Mouse (Mus musculus): ENCODE measurements around the gene Smpd3.

The Smpd3 gene

GRCm38 (mm10) chr8:106337852-106338521, at the start of gene Smpd3:
Gene Smpd3, minus strand, starts transcription at chr8:106337988.
- in situ Hi-C loops (cut with MboI; ENCODE audit: unreplicated experiment in 2 of 2): no loop called here

GRCm38 (mm10) chr8:106381026-106381425, 43.2 kb upstream of the Smpd3 start:
- in situ Hi-C loops (cut with MboI; ENCODE audit: unreplicated experiment in 2 of 2): loop anchor here in 1 of 2 experiments (25.0 kb wide), 1 partner anchor 419 kb away; the partner anchor contains the start of gene Slc12a4

- in situ Hi-C loops (cut with MboI; ENCODE audit: unreplicated experiment in 2 of 2): loop anchor here in 1 of 2 experiments (25.0 kb wide), 1 partner anchor 417 kb away; the partner anchor contains the start of gene Slc12a4
Measured at GRCm38 (mm10) chr8:106379357-106379756, 41.6 kb upstream of the Smpd3 start.

- in situ Hi-C loops (cut with MboI; ENCODE audit: unreplicated experiment in 2 of 2): loop anchor here in 1 of 2 experiments (25.0 kb wide), 1 partner anchor 416 kb away; the partner anchor contains the start of gene Slc12a4
Measured at GRCm38 (mm10) chr8:106378501-106379048, 40.8 kb upstream of the Smpd3 start.

GRCm38 (mm10) chr8:106376862-106377261, 39.1 kb upstream of the Smpd3 start:
- in situ Hi-C loops (cut with MboI; ENCODE audit: unreplicated experiment in 2 of 2): loop anchor here in 1 of 2 experiments (25.0 kb wide), 1 partner anchor 415 kb away; the partner anchor contains the start of gene Slc12a4

- in situ Hi-C loops (cut with MboI; ENCODE audit: unreplicated experiment in 2 of 2): loop anchor here in 1 of 2 experiments (25.0 kb wide), 1 partner anchor 414 kb away; the partner anchor contains the start of gene Slc12a4
Measured at GRCm38 (mm10) chr8:106375957-106376356, 38.2 kb upstream of the Smpd3 start.

- in situ Hi-C loops (cut with MboI; ENCODE audit: unreplicated experiment in 2 of 2): no loop called here
Measured at GRCm38 (mm10) chr8:106369069-106369468, 31.3 kb upstream of the Smpd3 start.

- in situ Hi-C loops (cut with MboI; ENCODE audit: unreplicated experiment in 2 of 2): no loop called here
Measured at GRCm38 (mm10) chr8:106368501-106368900, 30.7 kb upstream of the Smpd3 start.

GRCm38 (mm10) chr8:106364837-106365236, 27.0 kb upstream of the Smpd3 start:
- in situ Hi-C loops (cut with MboI; ENCODE audit: unreplicated experiment in 2 of 2): no loop called here

- in situ Hi-C loops (cut with MboI; ENCODE audit: unreplicated experiment in 2 of 2): no loop called here
Measured at GRCm38 (mm10) chr8:106364278-106364677, 26.5 kb upstream of the Smpd3 start.

GRCm38 (mm10) chr8:106363321-106363720, 25.5 kb upstream of the Smpd3 start:
- in situ Hi-C loops (cut with MboI; ENCODE audit: unreplicated experiment in 2 of 2): no loop called here

GRCm38 (mm10) chr8:106359650-106360338, 22.0 kb upstream of the Smpd3 start:
- in situ Hi-C loops (cut with MboI; ENCODE audit: unreplicated experiment in 2 of 2): no loop called here

- in situ Hi-C loops (cut with MboI; ENCODE audit: unreplicated experiment in 2 of 2): no loop called here
Measured at GRCm38 (mm10) chr8:106351135-106351534, 13.3 kb upstream of the Smpd3 start.

GRCm38 (mm10) chr8:106349398-106349797, 11.6 kb upstream of the Smpd3 start:
- in situ Hi-C loops (cut with MboI; ENCODE audit: unreplicated experiment in 2 of 2): loop anchor here in 1 of 2 experiments (5.0 kb wide), 1 partner anchor 38 kb away; no protein-coding TSS in a partner anchor

- in situ Hi-C loops (cut with MboI; ENCODE audit: unreplicated experiment in 2 of 2): loop anchor here in 1 of 2 experiments (5.0 kb wide), 1 partner anchor 41 kb away; no protein-coding TSS in a partner anchor
Measured at GRCm38 (mm10) chr8:106346123-106346522, 8.3 kb upstream of the Smpd3 start.

GRCm38 (mm10) chr8:106343471-106343870, 5.7 kb upstream of the Smpd3 start:
- in situ Hi-C loops (cut with MboI; ENCODE audit: unreplicated experiment in 2 of 2): no loop called here

- in situ Hi-C loops (cut with MboI; ENCODE audit: unreplicated experiment in 2 of 2): no loop called here
Measured at GRCm38 (mm10) chr8:106342828-106343227, 5.0 kb upstream of the Smpd3 start.

- in situ Hi-C loops (cut with MboI; ENCODE audit: unreplicated experiment in 2 of 2): no loop called here
Measured at GRCm38 (mm10) chr8:106338741-106339209, 987 bp upstream of the Smpd3 start.

GRCm38 (mm10) chr8:106336561-106336960, 1.2 kb downstream of the Smpd3 start:
- in situ Hi-C loops (cut with MboI; ENCODE audit: unreplicated experiment in 2 of 2): no loop called here

GRCm38 (mm10) chr8:106336031-106336430, 1.8 kb downstream of the Smpd3 start:
- in situ Hi-C loops (cut with MboI; ENCODE audit: unreplicated experiment in 2 of 2): no loop called here

GRCm38 (mm10) chr8:106335196-106335595, 2.6 kb downstream of the Smpd3 start:
- in situ Hi-C loops (cut with MboI; ENCODE audit: unreplicated experiment in 2 of 2): no loop called here

Measured in v-Abl transformed pro-B cells (cell line).